Mouse (Mus musculus) thymus, adult 2 months (tissue): ENCODE measurements around the gene Gpr152. TPM values are rescaled to one million over a fixed set of nuclear protein-coding genes. Genes with fewer than 3 reads are reported as not detected.

Experiments used
- DNase-seq: peaks from one replicate; pipeline ENCODE4 v3.0.0; 2021
- H3K27ac ChIP-seq: fragments of 200-500 bp; 2 replicates; pipeline ENCODE4 v1.5.1; 2012; ENCODE audit warnings: low read length, control low read depth; ENCODE audit not compliant: control insufficient read depth, insufficient read depth
- H3K27me3 ChIP-seq: fragments of 200-500 bp; 2 replicates; pipeline ENCODE4 v1.6.1; 2012; ENCODE audit warnings: mild to moderate bottlenecking, low read length, moderate library complexity, mixed read lengths; ENCODE audit not compliant: control insufficient read depth, insufficient read depth
- H3K36me3 ChIP-seq: fragments of 200-500 bp; 2 replicates; pipeline ENCODE4 v1.6.1; 2012; ENCODE audit warnings: mild to moderate bottlenecking, low read length, moderate library complexity; ENCODE audit not compliant: control insufficient read depth, insufficient read depth
- H3K4me1 ChIP-seq: fragments of 200-500 bp; replicated peaks from 2 replicates; pipeline ENCODE4 v1.6.1; 2012; ENCODE audit warnings: low read length; ENCODE audit not compliant: control insufficient read depth, insufficient read depth
- H3K4me3 ChIP-seq: fragments of 200-500 bp; 2 replicates; pipeline ENCODE4 v1.5.1; 2012; ENCODE audit warnings: mild to moderate bottlenecking, low read length, control low read depth, moderate library complexity; ENCODE audit not compliant: control insufficient read depth, insufficient read depth
- CTCF ChIP-seq: fragments of 200-500 bp; IDR thresholded peaks from 2 replicates; pipeline ENCODE4 v1.5.1; 2012; ENCODE audit warnings: mild to moderate bottlenecking, control low read depth, low read length, moderate library complexity, borderline replicate concordance; ENCODE audit not compliant: control insufficient read depth, poor library complexity, insufficient read depth; ENCODE audit errors: extremely low read depth
- POLR2A ChIP-seq: fragments of 200-500 bp; IDR thresholded peaks from 2 replicates; pipeline ENCODE4 v1.6.1; 2012; ENCODE audit warnings: mild to moderate bottlenecking, low read length, control low read depth, moderate library complexity; ENCODE audit not compliant: control insufficient read depth, poor library complexity, insufficient read depth; ENCODE audit errors: extremely low read depth
- WGBS: fragments of 180-500 bp; shearing (Covaris S2); methylation state at CpG from one replicate; pipeline ENCODE4 v1.1.7; 2018; 5-methylcytosine and 5-hydroxymethylcytosine counted together
- polyA plus RNA-seq: library from polyadenylated mRNA; depleted of rRNA; stranded (reverse); fragments of >200 nt; gene quantifications from 2 replicates; pipeline ENCODE4 v1.2.3, GENCODE M21; 2012

Gene Gpr152
- polyA plus RNA-seq, 1 experiment = 0.20 TPM

DNA sequence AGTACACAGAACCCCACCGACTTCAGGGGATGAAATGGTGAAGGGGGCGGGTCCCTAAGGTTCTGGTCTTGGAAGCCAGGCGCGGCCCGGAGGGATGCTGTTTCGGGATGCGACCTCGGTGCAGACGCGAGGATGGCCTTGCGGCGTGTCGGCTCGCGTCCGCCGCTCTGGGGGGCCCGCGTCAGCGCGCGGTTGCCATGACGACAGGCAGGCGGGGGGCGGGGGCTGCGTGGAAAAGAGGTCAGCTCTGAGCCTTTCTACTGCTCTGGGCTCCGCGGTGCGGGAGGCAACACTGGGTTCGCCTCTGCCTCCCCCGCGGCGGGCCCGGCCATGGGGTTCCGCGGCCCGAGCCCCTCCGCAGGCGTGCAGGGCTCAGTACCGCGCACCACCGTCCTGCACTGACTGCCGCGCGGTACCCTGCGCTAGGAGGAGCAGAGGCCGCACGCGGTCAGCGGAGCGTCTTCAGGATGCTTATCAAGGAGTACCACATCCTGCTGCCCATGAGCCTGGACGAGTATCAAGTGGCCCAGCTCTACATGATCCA, 38.8 kb upstream of the Gpr152 start:
- WGBS = 2% methylated on average over 51 of the region's 52 CpGs
- no peak overlapping the region for H3K27ac ChIP-seq
- DNase-seq = peak; percentile 62
- H3K4me3 ChIP-seq = peak overlapping the region; percentile 66
- H3K27me3 ChIP-seq = no peaks in the 10 kb centered on the region
- H3K36me3 ChIP-seq = no peaks in the 10 kb centered on the region
- no peak for TF ChIP-seq POLR2A
- 0 out of 2 replicates have a peak, but pooled peaks have one; percentile 19 for TF ChIP-seq CTCF
- H3K4me1 ChIP-seq = peaks cover 61% of the 10 kb centered on the region

DNA sequence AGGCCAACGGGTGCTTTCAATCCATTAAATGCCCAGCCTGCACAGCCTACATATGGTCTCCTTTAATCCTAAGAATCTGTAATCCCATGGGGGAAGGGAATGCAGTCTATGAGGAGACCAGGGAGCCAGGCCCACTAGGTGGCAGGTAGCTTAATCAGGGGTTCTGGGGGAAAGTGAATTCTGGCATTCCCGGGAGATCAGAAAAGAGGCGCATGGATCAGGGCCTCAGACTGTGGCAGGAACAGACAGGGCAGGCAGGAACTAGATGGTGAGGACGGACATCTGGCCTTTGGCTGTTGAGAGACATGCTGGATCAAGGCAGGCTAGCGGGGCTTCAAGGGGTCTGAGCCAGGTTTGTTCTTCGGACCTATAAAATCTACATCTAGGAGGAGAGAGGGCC, 38.1 kb upstream of the Gpr152 start:
- H3K27me3 ChIP-seq = no peaks in the 10 kb centered on the region
- 94% methylated on average over 6 of the region's 6 CpGs for WGBS
- H3K27ac ChIP-seq = no peak overlapping the region
- H3K4me1 ChIP-seq = peaks cover 58% of the 10 kb centered on the region
- H3K36me3 ChIP-seq = no peaks in the 10 kb centered on the region
- no peak for DNase-seq
- TF ChIP-seq POLR2A (no peak), CTCF (no peak)
- H3K4me3 ChIP-seq = no peak overlapping the region

DNA sequence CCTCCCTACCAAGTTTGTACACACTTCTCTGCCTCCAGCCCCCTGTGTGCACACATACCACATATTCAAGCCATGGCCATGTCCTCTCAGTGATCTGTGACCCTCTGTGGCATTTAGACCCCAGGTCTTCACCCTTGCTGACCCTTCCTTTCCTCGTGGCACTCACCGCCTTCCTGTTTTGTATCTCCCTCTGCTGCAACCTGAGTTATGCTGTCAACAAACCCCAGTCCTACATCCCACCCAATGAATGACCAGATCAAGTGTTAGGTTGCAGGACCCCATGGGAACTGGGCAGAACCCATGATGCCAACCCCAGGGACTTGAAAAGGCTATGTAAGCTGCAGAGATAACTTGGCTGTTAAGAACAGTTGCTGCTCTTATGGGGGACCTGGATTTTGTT, 37.5 kb upstream of the Gpr152 start:
- TF ChIP-seq POLR2A = no peak
- no peak overlapping the region for H3K4me3 ChIP-seq
- WGBS = 97% methylated on average over 2 of the region's 2 CpGs

DNA sequence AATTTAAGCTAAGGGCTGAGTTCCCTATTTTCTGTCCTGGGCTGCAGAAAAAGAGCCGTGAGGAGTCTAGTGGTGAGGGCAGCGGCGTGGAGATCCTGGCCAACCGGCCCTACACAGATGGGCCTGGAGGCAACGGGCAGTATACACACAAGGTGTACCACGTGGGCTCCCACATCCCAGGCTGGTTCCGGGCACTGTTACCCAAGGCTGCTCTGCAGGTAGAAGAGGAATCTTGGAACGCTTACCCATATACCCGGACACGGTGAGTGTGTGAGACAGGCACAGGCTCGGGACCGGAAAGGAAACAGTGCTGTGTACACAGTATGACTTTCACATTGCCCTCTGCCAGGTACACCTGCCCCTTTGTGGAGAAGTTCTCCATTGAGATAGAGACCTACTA, 37.0 kb upstream of the Gpr152 start:
- Histone ChIP-seq H3K36me3 (no peaks in the 10 kb centered on the region), H3K4me1 (peaks cover 54% of the 10 kb centered on the region), H3K27me3 (no peaks in the 10 kb centered on the region), H3K27ac (no peak overlapping the region), H3K4me3 (no peak overlapping the region)
- 98% methylated on average over 12 of the region's 12 CpGs for WGBS
- no peak for DNase-seq
- no peak for TF ChIP-seq CTCF
- TF ChIP-seq POLR2A = no peak

More for the DNA sequence above, 37.5 kb upstream of the Gpr152 start:
- no peaks in the 10 kb centered on the region for H3K36me3 ChIP-seq
- no peak for DNase-seq
- no peak overlapping the region for H3K27ac ChIP-seq
- no peaks in the 10 kb centered on the region for H3K27me3 ChIP-seq
- H3K4me1 ChIP-seq = peaks cover 57% of the 10 kb centered on the region

DNA sequence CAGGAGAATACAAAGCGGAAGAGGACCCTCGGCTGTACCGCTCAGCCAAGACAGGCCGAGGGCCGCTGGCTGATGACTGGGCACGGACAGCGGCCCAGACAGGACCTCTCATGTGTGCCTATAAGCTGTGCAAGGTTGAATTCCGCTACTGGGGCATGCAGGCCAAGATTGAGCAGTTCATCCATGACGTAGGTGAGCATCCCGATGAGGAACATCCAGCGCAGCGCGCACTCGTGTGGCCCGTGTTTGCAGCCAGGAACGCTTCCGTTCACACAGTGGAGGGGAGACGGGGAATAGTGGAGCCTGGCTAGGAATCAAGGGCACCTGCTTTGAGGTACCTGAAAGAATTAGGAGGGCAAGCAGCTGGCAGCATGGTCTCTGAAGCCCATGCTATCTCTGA, 36.3 kb upstream of the Gpr152 start:
- peaks cover 49% of the 10 kb centered on the region for H3K4me1 ChIP-seq
- WGBS = 97% methylated on average over 18 of the region's 18 CpGs
- H3K36me3 ChIP-seq = no peaks in the 10 kb centered on the region
- peak overlapping the region; percentile 56; the same call in 1 of the 2 replicates for H3K27ac ChIP-seq
- no peaks in the 10 kb centered on the region for H3K27me3 ChIP-seq
- no peak for DNase-seq
- TF ChIP-seq CTCF (no peak), POLR2A (no peak)
- H3K4me3 ChIP-seq = no peak overlapping the region

DNA sequence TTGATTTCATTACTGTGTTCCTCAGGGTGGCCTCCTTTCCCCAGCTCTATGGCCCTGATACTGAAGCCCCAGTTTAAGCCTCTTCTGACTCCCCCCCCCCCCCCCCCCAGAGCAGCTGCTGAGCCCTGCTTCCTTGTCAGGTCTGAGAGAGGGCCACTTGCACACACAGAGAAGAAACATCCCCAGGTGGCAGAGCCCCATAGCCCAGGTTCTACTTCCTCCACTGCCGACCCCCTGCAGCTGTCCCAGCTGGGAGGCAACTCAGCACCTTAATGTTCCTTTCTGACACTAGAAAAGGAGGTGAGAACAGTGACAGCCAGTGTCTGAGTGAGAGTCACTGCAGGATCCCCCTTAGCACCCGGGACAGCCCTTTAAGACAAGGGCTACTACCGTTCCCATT, 35.8 kb upstream of the Gpr152 start:
- TF ChIP-seq POLR2A (no peak), CTCF (no peak)
- H3K36me3 ChIP-seq = no peaks in the 10 kb centered on the region
- peak overlapping the region; percentile 56 for H3K27ac ChIP-seq
- no peak for DNase-seq
- H3K4me3 ChIP-seq = no peak overlapping the region
- WGBS = 54% methylated on average over 3 of the region's 3 CpGs
- no peaks in the 10 kb centered on the region for H3K27me3 ChIP-seq
- H3K4me1 ChIP-seq = peaks cover 44% of the 10 kb centered on the region

DNA sequence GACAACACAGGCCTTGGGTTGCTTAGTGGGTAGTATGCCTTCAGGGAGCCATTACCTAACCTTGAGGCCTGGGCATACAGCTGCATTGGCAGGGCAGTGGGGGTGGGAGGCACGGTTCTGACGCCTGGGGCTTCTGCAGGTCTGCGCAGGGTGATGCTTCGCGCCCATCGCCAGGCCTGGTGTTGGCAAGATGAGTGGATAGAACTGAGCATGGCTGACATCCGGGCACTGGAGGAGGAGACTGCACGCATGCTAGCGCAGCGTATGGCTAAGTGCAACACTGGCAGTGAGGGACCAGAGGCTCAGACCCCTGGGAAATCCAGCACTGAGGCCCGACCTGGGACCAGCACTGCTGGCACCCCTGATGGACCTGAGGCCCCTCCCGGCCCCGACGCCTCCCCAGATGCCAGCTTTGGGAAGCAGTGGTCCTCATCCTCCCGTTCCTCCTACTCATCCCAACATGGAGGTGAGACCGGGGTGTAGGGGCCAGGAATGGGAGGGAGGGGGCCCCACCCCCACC, 34.9 kb upstream of the Gpr152 start:
- TF ChIP-seq CTCF (no peak), POLR2A (no peak)
- Histone ChIP-seq H3K27me3 (no peaks in the 10 kb centered on the region), H3K4me3 (no peak overlapping the region), H3K4me1 (peaks cover 35% of the 10 kb centered on the region), H3K27ac (no peak overlapping the region), H3K36me3 (no peaks in the 10 kb centered on the region)
- WGBS = 96% methylated on average over 16 of the region's 16 CpGs
- DNase-seq = no peak
